Mouse (Mus musculus): ENCODE results near the gene Oprm1.

- TF ChIP-seq POLR2A (IDR thresholded peaks at IDR 0.05; ENCODE audit: control insufficient read depth, low read depth, low read length): no peak
- TF ChIP-seq CTCF (IDR thresholded peaks at IDR 0.05; ENCODE audit: control insufficient read depth, insufficient read depth, insufficient replicate concordance, low read depth, low read length): no peak
Measured at GRCm38 (mm10) chr10:6901819-6902393, 143.6 kb downstream of the Oprm1 start.

All from testis, adult 2 months (tissue).